Mouse (Mus musculus): ENCODE results near the gene Ccdc54.

DNA sequence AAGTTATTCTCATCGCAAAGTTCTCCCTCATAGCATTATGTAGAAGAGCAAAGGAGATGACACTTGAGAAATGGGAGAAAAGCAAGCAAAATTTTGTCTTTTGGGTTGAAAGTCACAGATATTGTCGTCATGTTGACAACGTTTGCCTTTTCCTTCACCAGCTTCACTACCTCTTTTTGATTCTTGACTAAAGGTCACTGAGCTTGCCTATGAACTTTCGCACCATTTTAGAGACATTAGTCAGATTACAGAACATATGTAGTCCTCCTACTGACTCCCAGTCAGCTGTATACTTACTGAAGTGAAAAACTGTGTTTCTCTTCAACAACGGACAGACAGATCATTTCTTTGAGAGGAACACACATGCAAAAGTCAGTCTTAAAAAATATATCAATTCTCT is 40.0 kb downstream of the Ccdc54 start:
- TF ChIP-seq CTCF (IDR thresholded peaks at IDR 0.05; ENCODE audit: low read depth) (no peak), EP300 (IDR thresholded peaks at IDR 0.05; ENCODE audit: low read depth) (no peak)
